Mouse (Mus musculus) megakaryocyte progenitor cell, adult 5-6 weeks (primary cell): Measurements from ENCODE around the gene Vmn1r86. TPM values are rescaled to one million over a fixed set of nuclear protein-coding genes. Genes with fewer than 3 reads are reported as not detected.

Source experiments
- ATAC-seq: replicated peaks from 2 replicates; pipeline ENCODE4 v1.8.0; 2016; ENCODE audit warnings: mild to moderate bottlenecking, moderate TSS enrichment, inconsistent platforms; ENCODE audit not compliant: poor library complexity
- total RNA-seq, 2 experiments: library from RNA; stranded (forward) in 1 of 2; stranded (reverse) in 1 of 2; fragments of 157-497, 149-512 nt in 1 of 2; fragments of 200-1000 nt in 1 of 2; gene quantifications; 2 replicates each; pipeline versions ENCODE4 v1.2.3 to v1.2.4; 2015 to 2017

Gene Vmn1r86
- total RNA-seq (2015) (not detected in 2 replicates), total RNA-seq (2017) (not detected in 2 replicates)

DNA sequence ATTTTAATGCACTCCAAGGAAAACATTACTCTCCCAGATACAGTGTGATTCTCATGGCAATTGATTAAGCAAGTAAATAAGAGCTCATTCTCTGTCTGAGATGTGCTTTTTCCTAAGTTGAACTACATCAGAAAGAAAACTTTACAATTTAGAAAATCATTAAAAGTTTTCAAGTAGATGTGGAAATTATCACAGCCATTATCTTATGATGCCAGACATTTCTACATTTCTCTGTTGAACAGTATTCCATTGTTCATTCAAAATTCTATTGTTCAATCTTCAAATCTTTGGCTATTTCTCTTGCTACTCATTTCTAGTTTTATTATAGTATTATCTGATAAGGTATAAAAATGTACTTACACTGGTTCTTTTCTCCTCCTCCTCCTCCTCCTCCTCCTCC is at the start of gene Vmn1r86:
Gene Vmn1r86, minus strand, starts transcription at position 101 of the 400 bp plus-strand sequence.
- no peak for ATAC-seq

DNA sequence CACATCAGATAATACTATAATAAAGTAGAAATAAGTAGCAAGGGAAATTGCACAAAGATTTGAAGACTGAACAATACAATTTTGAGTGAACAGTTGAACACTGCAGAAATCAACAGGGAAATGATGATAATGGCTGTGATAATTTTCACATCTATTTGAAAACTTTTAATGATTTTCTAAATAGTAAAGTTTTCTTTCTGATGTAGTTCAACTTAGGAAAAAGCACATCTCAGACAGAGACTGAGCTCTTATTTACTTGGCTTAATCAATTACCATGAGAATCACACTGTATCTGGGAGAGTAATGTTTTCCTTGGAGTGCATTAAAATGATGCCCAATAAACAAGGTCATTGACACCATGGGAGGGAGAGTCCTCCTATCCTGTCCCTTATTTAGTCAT is 39.6 kb upstream of the Vmn1r86 start, which contains the start of gene Vmn1r88:
Gene Vmn1r88, plus strand, starts transcription at position 301 of the 400 bp plus-strand sequence.
- ATAC-seq = no peak

DNA sequence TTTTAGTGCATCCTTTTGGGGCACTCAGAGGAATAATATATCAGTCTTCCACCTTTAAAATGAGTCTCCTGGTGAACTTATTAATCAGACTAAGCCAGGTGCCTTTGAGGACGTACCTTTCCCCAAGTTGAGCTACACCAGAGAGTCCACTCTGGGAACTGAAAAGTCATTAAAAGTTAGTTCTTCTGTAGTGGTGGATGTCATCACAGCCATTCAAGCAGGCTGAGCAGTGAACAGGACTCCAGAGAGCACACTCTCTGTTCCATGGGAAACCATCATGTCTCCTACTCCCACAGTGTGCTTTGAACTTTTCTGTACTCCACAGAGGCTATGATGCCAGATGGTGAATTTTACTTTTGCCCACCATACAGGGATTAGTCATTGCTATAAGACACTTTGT is 20.3 kb upstream of the Vmn1r86 start, which contains the start of gene Vmn1r87:
Gene Vmn1r87, minus strand, starts transcription at position 101 of the 400 bp plus-strand sequence.
- no peak for ATAC-seq

DNA sequence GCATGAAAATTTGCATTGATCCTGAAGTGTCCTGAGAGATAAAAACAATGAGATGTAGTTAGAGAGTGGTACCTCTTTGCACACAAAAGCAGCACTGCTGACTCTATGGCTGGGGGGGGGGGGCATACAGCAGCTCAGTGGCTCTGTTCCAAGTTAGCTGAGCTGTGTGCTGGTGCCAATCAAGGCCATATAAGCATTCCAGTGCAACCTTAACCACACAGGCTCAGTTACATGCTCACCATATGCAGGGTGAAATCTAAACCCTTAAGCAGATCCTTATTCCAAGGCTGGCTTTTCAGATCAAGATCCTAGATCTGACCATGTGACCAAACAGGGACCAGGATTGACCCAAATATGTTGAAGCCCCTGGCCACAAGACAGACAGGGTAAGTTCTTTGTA is 17.6 kb upstream of the Vmn1r86 start:
- no peak for ATAC-seq

DNA sequence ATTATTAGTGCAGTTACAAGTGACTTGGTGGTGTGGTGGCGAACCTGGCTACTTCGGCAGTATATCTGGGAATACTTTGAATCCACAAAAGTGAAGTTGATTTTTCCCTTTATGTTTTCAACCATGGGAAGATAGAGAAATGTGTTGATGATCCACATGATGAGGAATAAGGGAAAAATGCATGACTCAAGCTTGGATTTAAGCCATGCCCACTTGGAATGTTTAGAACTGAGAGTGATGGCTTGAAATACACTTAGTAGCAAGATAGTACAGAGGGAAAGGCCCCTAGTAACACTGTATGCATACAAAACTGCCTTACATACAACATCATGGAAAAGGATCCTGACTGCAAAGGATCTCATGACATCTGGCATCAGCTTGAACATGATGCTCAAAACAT is 12.1 kb upstream of the Vmn1r86 start:
- ATAC-seq = no peak

DNA sequence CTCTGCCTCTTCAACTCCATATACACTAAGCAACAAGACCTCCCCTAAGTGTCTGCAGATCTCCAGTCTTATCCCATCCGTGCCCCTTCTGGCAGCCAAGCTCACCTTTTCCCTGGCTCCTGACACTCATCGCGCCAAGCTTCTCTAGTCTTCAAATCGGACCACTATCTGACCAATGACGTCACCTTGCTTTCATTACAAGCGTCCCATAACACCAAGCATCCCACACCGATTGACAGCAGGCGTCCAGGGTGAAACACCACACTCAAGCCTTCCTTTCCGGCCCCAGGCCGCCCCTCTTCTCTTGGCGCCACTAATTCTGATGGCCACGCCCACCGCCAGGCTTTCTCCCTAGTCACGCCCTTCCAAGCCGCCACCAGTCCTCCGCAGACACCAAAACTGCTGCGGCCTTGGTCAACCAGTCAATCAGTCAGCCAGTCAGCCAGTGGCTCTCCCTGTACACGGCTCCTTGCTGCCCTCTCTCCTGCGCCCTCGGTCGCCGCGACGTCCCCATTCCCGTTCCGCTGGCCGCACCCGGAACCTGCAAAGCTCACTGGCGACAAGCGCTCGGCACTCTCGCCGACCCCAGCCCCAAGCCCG is 3.9 kb upstream of the Vmn1r86 start:
- peak; percentile 99 for ATAC-seq

DNA sequence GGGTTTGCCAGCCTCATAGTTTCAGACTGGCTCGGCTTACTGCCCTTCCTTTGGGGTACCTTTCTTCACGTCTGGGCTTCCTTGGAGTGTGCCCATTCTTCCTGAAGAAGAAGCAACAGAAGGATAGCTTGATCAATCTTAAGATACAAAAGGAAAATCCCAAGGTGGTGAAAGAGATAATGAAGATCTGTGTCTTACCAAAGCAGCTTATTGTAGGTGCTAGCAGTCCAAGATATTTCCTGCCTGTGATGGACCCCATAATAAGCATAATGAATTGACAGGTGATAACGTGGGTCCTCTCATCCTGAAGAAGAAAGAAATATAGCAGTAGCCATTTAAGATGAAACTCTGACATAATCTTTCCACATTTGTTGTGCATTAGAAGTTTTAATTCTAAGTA is 24.6 kb downstream of the Vmn1r86 start, which contains the start of gene Vmn1r85:
Gene Vmn1r85, minus strand, starts transcription at position 101 of the 400 bp plus-strand sequence.
- no peak for ATAC-seq

DNA sequence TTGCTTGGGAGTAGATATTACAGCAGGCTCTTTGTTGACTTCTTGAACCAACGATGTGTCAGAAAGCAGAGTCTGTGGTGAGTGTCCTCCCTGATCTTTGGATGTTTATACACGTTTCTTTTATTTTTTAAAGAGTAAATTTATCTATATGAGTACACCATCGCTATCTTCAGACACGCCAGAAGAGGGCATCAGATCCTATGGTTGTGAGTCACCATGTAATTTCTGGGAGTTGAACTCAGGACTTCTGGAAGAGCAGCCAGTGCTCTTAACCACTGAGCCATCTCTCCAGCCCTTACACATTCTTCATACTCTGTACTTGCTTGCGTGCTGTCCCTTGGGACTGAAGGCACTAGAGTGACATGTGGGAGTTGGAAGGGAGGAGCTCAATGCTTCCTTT is 47.4 kb downstream of the Vmn1r86 start:
- no peak for ATAC-seq

DNA sequence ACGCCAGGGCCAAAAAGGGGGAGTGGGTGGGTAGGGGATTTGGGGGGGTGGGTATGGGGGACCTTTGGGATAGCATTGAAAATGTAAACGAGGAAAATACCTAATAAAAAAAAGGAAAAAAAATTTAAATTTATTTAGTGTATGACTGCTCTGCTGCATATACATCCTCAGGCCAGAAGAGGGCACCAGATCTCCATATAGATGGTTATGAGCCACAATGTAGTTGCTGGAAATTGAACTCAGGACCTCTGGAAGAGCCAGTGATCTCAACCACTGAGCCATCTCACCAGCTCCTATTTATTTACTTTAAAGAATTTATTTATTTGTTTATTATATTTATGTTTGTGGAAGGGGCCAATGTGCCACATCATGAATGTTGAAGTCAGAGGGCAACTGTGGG is 56.3 kb downstream of the Vmn1r86 start:
- ATAC-seq = peak; percentile 74

DNA sequence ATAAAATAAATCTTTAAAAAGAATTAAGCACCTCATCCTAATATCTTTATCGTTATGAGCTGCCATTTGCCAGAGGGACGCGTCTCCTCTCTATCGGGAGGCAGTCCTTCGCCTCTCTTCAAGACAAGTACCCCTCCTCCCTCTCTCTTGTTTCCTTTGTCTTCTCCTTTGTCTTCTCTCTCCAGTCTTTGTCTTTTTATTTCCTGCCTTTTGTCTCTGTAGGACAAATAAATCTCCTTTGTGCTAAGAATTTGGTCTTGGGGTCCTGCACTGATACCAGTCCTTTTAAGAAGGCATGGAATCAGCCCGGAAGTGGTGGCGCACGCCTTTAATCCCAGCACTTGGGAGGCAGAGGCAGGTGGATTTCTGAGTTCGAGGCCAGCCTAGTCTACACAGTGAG is 60.2 kb downstream of the Vmn1r86 start:
- no peak for ATAC-seq

DNA sequence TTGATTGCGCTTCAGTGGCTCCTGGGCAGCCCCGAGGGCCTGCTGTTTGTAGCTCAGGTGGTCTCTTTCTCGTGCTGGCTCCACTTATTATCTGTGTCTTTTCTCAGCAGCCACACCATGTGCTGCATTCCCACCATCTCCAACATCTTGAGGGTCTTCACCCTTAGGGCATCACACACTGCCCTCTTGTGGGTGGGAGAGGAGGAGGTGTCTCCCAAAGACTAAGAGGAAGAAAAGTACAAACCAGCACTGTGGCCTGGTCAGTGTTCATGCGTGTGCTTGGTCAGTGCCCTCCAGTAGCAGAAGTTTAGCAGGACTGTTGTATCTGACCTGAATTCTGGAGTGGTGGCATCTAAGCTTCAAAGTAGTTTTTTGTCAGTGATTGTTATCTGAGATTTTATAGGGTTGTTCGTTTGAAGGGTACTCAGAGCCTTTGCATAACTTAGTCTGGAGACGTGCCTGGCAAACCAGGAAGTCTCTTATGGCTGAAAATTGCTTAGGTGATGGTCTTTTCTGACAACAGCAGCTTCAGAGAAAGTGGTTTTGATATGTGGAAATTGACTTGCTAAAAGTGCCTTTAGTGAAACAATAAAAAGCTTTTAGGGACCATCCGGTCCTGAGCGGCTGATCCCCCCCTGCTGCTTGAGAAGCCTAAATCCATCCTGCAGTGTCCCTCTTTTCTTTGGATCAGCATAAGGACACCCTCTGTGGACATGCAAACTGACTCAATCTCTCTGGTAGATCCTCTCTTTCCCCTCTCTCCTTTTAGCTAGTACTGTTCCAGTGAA is 62.6 kb downstream of the Vmn1r86 start:
- ATAC-seq = no peak

DNA sequence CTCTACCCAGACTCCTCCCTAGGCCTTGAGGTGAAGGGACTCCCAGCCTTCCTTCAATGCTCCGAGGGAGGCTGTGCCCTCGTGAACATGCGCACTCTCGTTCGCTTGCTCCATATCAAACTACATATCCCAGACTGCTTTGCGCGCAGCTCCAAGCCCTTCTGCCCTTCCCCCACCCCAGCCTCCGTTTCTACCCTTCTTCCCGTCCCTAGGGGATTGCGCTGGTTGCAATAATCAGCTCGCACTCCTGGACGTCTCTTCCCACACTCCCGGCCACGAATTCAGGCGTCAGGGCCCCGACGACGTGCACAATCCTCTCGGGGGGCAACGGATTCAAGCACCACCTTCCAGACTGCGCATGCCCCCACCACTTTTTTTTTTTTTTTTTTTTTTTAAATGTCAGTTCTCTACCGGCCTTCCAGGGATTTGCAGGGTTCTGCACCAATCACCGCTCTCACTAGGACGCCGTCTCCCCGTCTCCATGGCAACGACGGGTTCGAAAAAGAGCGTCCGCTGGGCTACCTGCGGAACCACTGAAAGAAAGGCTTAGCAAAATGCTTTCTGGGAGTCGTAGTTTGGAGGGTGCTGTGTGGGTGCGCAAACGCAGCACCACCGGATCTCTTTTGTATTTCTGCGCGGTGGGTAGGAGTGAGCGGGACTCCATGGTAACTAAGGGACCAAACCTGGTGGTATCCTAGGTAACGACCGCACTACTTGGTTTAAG is 65.3 kb downstream of the Vmn1r86 start, which contains the start of gene Mzf1:
Gene Mzf1, minus strand, starts transcription at position 478 of the 724 bp plus-strand sequence.
- peak; percentile 89 for ATAC-seq

DNA sequence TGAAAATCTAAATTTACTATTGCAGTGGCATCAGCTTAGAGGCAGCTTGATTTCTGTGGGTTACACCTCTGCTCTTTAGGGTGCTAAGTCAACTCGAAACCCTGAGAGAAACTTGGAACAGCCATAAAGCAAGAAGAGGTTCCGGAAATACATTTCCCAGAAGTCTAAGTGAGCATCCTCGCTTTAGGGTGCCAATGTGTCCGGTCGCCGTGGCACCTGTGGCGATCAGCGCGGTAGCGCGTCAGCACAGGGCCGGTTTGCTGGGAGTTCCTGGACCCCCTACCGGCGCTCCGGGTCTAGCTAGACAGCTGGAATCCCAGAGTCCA is 65.8 kb downstream of the Vmn1r86 start:
- ATAC-seq = no peak

DNA sequence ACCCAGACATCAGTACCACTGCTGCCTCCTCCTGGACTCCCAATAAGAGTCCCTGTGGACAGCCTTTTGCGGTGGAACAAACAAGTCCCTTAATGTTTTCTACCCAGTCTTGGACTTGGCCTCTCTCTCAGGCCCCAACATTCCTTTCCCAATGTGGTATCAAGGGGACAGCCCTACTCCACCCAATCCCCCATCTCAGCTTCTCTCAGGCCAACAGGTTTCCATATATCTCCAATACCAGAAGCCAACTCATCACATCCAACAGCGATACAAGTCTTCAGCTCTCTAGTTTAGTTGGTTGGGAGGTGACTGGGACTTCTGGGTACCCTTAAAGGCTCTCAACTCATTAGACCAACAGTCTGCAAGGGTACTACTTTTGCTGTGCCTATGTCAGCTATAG is 66.2 kb downstream of the Vmn1r86 start:
- ATAC-seq = no peak

DNA sequence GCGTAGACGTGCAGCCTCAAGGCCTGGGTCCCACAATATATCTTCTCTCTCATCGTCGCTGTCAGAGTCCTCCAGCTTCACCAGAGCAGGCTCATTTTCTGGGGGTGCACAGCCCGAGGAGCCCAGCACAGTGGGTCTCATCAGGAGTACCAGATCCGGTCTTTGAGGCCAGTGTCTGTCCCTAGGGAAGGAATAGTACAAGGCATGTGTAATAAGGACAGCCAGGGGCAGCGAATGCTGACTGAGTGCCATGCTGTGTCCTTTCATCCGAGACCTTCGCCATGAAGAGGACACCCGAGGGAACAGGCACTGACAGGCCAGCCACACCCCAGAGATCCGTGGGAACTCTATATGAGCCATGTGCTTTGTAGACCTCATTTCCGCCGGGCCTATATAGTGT is 66.7 kb downstream of the Vmn1r86 start:
- no peak for ATAC-seq

Other genes with a start within 250 kb of the Vmn1r86 start
- gene Zfp128, start 238.7 kb downstream of the Vmn1r86 start, total RNA-seq (2015) = 3.2 and 5.9 TPM in 2 replicates
- 2.0 and 2.7 TPM in 2 replicates for gene Zfp128, start 238.7 kb downstream of the Vmn1r86 start, total RNA-seq (2017)
- gene Zscan22, start 222.1 kb downstream of the Vmn1r86 start, total RNA-seq (2015) = 20.6 and 22.2 TPM in 2 replicates
- 6.4 and 8.2 TPM in 2 replicates for gene Zscan22, start 222.1 kb downstream of the Vmn1r86 start, total RNA-seq (2017)
- 3,071 and 3,115 TPM in 2 replicates for gene Rps5, start 197.6 kb downstream of the Vmn1r86 start, total RNA-seq (2015)
- 1,264 and 1,790 TPM in 2 replicates for gene Rps5, start 197.6 kb downstream of the Vmn1r86 start, total RNA-seq (2017)
- gene Rnf225, start 192.5 kb downstream of the Vmn1r86 start, total RNA-seq (2015) = 0.76 and 1.0 TPM in 2 replicates
- 0.57 and 0.62 TPM in 2 replicates for gene Rnf225, start 192.5 kb downstream of the Vmn1r86 start, total RNA-seq (2017)
- 3.9 and 4.0 TPM in 2 replicates for gene Zfp324, start 154.1 kb downstream of the Vmn1r86 start, total RNA-seq (2015)
- gene Zfp324, start 154.1 kb downstream of the Vmn1r86 start, total RNA-seq (2017) = 6.5 and 8.5 TPM in 2 replicates
- 3.1 and 4.4 TPM in 2 replicates for gene Zfp446, start 142.1 kb downstream of the Vmn1r86 start, total RNA-seq (2015)
- 2.6 and 3.3 TPM in 2 replicates for gene Zfp446, start 142.1 kb downstream of the Vmn1r86 start, total RNA-seq (2017)
- not detected in 2 replicates for gene Slc27a5, start 121.7 kb downstream of the Vmn1r86 start, total RNA-seq (2015)
- not detected in 2 replicates for gene Slc27a5, start 121.7 kb downstream of the Vmn1r86 start, total RNA-seq (2017)
- gene Trim28, start 120.8 kb downstream of the Vmn1r86 start, total RNA-seq (2015) = 389 and 409 TPM in 2 replicates
- gene Trim28, start 120.8 kb downstream of the Vmn1r86 start, total RNA-seq (2017) = 506 and 507 TPM in 2 replicates
- gene Zbtb45, start 109.9 kb downstream of the Vmn1r86 start, total RNA-seq (2015) = 11.4 and 13.8 TPM in 2 replicates
- 7.8 and 9.8 TPM in 2 replicates for gene Zbtb45, start 109.9 kb downstream of the Vmn1r86 start, total RNA-seq (2017)
- gene Chmp2a, start 85.1 kb downstream of the Vmn1r86 start, total RNA-seq (2015) = 145 and 150 TPM in 2 replicates
- 168 and 203 TPM in 2 replicates for gene Chmp2a, start 85.1 kb downstream of the Vmn1r86 start, total RNA-seq (2017)
- gene Ube2m, start 81.6 kb downstream of the Vmn1r86 start, total RNA-seq (2015) = 150 and 160 TPM in 2 replicates
- gene Ube2m, start 81.6 kb downstream of the Vmn1r86 start, total RNA-seq (2017) = 123 and 179 TPM in 2 replicates
- gene Mzf1, start 65.2 kb downstream of the Vmn1r86 start, total RNA-seq (2015) = 0.37 and 1.1 TPM in 2 replicates
- 0.25 and 1.1 TPM in 2 replicates for gene Mzf1, start 65.2 kb downstream of the Vmn1r86 start, total RNA-seq (2017)
- not detected in 2 replicates for gene Vmn1r85, start 24.7 kb downstream of the Vmn1r86 start, total RNA-seq (2015)
- not detected in 2 replicates for gene Vmn1r85, start 24.7 kb downstream of the Vmn1r86 start, total RNA-seq (2017)
- gene Vmn1r87, start 20.2 kb upstream of the Vmn1r86 start, total RNA-seq (2015) = not detected in 2 replicates
- gene Vmn1r87, start 20.2 kb upstream of the Vmn1r86 start, total RNA-seq (2017) = not detected in 2 replicates
- gene Vmn1r88, start 39.7 kb upstream of the Vmn1r86 start, total RNA-seq (2015) = 0.02 and 0.12 TPM in 2 replicates
- gene Vmn1r88, start 39.7 kb upstream of the Vmn1r86 start, total RNA-seq (2017) = under 0.01 TPM in 1 of 2 replicates, not detected in the other
- gene Vmn1r89, start 93.1 kb upstream of the Vmn1r86 start, total RNA-seq (2015) = not detected in 2 replicates
- gene Vmn1r89, start 93.1 kb upstream of the Vmn1r86 start, total RNA-seq (2017) = not detected in 2 replicates
- gene Lig1, start 157.4 kb upstream of the Vmn1r86 start, total RNA-seq (2015) = 113 and 128 TPM in 2 replicates
- 76.5 and 96.9 TPM in 2 replicates for gene Lig1, start 157.4 kb upstream of the Vmn1r86 start, total RNA-seq (2017)
- 2.4 and 3.2 TPM in 2 replicates for gene Zswim9, start 158.8 kb upstream of the Vmn1r86 start, total RNA-seq (2015)
- 3.4 and 4.7 TPM in 2 replicates for gene Zswim9, start 158.8 kb upstream of the Vmn1r86 start, total RNA-seq (2017)
- gene Pla2g4c, start 204.7 kb upstream of the Vmn1r86 start, total RNA-seq (2015) = 0.89 and 1.2 TPM in 2 replicates
- gene Pla2g4c, start 204.7 kb upstream of the Vmn1r86 start, total RNA-seq (2017) = 1.5 and 1.8 TPM in 2 replicates